Mouse (Mus musculus) erythroblast, adult 5-6 weeks (primary cell): ENCODE measurements around the gene Tmprss11e. TPM values are rescaled to one million over a fixed set of nuclear protein-coding genes. Genes with fewer than 3 reads are reported as not detected.

ENCODE experiments used
- ATAC-seq: replicated peaks from 2 replicates; pipeline ENCODE4 v1.8.0; 2016; ENCODE audit warnings: moderate number of reproducible peaks, mild to moderate bottlenecking, moderate TSS enrichment, inconsistent platforms; ENCODE audit not compliant: poor library complexity, low FRiP score, severe bottlenecking
- total RNA-seq, 2 experiments: library from RNA; stranded (forward) in 1 of 2; stranded (reverse) in 1 of 2; fragments of 150-400 nt in 1 of 2; fragments of 200-764, 138-1000 nt in 1 of 2; gene quantifications; 2 replicates each; pipeline versions ENCODE4 v1.2.3 to v1.2.4; 2015 to 2017; ENCODE audit warnings: low replicate concordance in 2 of 2

The Tmprss11e gene
- not detected in 2 replicates for total RNA-seq (2015; ENCODE audit: low replicate concordance)
- not detected in 2 replicates for total RNA-seq (2017; ENCODE audit: low replicate concordance)

DNA sequence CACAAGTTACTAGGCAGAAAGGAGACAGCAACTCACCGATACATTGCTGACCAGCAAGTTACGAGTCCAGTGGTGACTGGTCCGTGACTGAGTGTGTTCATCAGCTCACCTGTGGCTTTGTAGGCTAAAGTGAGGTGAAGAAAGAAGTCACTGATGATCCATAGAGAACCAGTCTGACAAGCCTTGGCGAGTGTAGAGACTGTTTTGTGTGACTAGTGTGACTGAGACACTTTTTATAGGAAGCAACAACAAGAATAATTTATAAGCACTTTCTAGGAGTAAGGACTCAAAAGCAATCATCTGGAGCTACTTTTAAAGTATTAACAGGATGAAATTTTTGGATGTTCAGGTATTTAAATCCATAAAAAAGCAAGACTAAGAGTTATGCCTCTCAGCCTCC lies at the start of gene Tmprss11e:
Gene Tmprss11e, minus strand, starts transcription at position 101 of the 400 bp plus-strand sequence.
- ATAC-seq = no peak

DNA sequence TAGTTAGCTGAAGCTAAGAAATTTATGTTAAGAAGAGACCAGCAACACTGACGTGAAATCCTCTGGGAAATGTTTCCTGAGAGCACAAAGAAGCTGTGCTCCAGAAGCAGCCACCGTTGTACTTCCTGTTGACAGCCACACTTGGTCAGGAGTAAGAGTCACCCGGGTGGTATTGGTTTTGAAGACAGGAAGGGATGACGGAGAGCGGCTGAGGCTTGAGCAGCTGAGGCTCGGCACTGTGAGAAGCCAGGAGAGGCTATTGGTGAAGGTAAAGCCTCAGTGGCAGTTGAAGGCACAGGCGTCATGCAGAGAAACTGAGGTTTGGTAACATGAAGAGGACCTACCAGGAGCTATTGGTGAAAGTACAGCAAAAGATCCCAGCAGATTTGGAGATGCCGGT lies 47.2 kb upstream of the Tmprss11e start:
- no peak for ATAC-seq

DNA sequence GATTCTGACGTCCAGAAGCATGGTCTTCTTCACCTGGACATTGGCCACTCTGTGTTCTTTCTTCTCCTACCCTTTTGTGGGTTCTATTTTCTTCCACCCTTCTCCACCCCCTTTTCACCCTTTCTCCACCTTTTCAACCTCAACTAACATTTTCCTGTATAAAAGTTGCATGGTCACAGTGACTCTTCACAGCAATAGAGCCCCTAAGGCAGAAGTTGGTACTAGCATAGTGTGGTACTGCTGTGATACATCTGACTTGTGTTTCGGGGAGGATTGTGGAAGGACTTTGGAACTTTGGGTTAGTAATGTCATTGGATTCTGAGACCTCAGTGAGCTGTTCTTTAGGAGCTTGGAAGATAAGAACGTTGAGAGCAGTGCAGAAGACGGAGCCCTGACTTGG lies 46.6 kb upstream of the Tmprss11e start:
- no peak for ATAC-seq

DNA sequence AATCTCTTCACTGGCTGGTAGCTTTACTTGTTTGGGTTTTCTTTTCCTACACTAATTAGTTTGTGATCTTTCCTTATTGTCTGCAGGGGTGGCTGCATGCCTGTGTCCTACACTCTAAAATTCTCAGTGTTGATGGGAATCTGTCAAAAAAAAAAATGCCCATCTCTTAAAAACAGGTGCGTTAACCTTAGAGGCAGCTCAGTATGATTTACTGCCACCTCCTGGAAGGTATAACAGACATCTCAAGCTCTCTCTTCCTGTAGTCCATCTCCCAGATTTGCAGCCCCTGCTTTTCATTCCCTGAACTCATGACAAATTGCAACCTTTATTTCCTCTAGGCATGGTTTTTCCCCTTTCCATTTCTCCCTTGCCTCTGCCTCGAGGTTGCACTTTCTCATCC lies 44.3 kb upstream of the Tmprss11e start:
- no peak for ATAC-seq

DNA sequence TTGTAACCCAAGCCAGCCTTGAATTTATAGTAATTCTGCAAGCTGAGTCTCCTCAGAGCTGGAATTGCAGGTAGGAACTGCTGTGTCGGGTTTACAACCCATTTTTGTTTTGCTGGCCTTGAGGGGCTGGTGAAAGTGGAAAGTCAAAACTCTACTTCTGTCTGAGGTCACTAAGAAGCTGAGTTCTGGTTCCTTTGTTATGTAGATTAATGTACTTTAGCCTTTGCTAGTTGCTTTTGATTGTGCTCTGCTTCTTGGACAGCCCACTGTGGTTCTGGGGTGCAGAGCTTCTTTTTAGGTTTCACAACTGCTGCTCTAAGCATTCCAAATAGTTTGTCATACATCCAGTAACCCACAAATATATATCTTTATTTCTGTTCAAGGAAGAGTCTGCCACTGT lies 41.2 kb upstream of the Tmprss11e start:
- ATAC-seq = no peak

DNA sequence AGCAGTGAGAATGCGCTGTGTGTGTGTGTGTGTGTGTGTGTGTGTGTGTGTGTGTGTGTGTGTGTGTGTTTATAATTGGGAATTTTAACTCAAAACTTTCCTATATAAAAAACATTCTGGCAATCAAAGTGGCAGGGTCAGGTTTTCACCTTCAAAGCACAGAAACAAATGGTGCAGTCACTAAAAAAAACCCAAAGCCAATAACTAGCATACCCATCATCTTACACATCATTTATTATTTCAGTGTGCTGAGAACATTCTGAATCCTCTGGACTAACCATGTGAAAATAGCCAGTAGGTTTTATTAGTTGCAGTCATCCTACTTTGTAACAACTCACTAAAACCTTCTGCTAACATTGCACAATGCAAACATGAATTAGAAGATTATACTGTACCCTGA lies 38.6 kb upstream of the Tmprss11e start:
- ATAC-seq = no peak

DNA sequence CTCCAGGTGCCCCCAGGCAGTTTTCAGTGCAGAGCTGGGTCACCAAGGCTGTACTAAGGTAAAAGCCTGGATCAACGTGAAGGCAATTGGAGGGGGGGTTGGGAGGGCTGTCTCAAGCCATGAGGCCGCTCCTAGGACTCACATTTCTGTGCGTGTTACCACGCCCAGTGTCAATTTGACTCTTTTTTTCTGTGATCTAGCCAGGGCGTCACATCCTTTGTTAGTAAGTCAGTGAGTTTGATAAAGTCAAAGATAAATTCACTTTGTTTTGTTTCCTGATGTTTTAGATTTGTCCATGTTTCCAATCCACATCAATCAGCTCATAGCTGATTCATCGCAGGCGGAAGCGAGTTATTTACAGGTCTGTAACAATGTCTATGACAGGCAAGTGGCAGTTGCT lies 37.4 kb upstream of the Tmprss11e start:
- ATAC-seq = no peak

DNA sequence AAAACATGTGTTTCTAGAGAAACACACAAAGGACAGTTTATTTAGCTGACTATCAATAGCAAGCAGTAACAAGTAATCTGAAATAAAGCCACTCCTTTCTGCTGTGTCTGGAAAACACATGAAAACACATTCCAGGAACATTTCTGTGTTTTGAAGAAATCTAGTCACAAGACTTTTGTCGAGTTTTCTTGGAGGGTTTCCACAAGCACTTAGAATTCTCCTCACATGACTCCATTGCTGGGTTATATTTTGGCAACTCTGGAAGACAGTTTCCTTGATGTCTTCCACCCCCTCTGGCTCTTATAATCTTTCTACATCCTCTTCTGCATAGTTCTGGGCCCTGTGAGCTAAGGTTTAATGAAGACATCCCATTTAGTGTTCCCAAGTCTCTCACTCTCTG lies 32.9 kb upstream of the Tmprss11e start:
- no peak for ATAC-seq

DNA sequence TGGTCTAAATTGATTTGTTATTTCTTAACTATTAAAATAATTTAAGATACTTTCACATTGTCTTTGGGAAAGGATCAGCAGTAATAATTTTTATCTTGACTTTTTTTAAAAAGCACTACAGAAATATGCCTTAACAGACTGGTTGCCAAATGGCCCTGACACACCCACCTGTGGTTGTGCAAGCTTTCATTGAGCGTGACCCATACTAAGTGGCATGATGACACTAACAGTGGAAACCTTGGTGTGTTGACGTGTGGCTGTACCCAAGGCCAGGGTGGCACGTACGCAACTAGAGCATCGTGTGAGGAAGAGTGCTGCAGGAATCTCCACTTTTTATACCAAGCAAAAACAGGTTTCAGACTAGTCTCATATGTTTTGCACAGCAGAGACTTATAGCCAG lies 31.3 kb upstream of the Tmprss11e start:
- no peak for ATAC-seq

DNA sequence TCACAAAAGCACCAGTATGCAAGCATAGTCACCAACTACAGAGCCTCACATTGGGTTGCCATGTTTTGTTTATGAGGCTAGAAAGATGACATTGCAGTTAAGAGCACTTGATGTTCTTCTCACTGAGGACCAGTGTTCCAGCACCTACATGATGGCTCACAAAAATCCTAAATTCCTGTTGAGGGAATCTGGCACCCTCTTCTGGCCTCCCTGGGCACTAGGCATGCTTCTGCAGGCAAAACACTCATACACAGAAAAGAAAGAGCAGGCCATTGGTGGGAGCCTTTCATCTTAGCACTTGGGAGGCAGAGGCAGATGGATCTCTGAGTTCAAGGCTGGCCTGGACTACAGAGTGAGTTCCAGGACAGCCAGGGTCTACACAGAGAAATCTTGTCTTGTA lies 25.4 kb upstream of the Tmprss11e start:
- ATAC-seq = no peak

DNA sequence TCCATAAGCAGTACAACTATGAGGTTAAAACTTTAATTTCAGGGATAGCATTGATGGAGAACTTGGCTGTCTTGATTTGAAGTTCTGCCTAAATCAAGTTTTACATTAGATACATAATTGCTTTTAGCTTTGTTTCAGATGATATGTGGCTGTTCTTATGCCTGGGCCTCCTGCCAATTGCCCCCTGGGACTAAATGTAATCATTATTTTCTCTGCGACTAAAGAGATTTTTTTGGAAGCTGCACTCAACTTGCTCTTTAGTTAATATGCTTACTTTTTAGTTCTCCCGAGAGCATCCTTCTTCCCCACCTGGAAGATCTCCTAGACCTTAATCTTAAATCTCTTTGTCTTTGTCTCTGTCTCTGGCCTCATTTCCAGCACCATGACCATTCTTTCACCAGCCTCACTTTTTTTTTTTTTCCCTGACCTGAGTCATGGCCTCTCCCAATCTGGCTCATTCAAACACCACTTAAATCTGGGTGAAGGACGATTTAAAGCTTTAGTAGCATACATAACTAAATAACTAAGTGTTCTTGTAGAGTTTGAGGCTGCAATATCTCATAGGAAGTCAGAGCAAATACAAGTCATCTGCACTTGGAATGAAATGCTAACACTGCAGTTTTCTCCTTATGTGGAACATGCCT lies 23.5 kb upstream of the Tmprss11e start:
- no peak for ATAC-seq

DNA sequence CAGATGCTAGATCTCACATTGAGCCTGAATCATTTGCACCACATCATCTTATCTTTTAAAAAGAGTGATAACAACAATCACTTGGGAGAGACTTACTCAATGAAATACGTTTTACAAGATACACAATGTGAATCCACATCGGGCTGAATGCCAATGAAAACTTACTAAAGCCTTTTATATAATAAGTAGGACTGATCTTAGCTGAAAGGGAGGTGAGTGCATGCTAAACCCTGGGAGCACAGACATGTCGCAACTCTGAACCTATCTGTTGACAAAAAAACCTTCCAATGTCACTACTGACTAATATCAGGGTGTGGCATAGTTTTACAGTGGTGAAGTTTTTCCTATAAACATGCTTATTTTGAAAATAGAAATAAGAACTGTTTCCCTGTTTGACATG lies 2.8 kb downstream of the Tmprss11e start:
- no peak for ATAC-seq

DNA sequence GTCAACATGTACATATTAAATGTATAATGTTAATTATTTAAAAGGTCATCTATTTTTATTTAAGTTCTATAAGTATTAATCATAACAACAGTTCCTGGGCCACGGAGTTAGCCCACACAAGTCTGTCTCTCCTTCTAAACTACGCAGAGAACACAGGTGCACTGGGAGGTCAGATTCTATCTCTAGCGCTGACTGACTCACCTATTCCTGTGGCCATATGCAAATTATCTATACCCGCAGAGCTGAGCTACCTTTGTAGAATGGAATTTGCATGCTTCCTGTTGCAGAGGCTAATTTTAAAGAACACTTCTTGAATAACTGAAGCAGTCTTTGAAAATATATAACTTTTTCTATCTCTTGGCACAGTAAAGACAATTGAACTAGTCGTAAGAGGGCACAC lies 4.5 kb downstream of the Tmprss11e start:
- ATAC-seq = no peak

DNA sequence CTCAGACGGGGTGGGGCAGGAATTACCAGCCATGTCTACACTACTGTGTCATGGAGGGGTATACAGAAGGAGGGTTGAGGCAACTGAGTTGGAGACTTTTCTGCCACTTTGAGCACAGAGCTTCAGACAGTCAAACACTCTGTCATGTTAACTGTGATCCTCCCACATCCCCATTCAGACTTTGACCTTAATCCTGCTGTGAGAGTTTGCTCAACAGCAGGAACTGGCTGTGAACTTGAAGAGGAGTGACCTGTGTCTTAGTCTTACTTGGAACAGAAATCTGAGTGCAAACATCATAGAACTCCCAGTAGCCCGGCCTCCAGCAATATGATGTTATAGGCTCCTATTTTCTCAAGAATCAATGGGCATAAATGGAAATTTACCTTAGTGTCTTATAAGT lies 9.8 kb downstream of the Tmprss11e start:
- ATAC-seq = no peak

DNA sequence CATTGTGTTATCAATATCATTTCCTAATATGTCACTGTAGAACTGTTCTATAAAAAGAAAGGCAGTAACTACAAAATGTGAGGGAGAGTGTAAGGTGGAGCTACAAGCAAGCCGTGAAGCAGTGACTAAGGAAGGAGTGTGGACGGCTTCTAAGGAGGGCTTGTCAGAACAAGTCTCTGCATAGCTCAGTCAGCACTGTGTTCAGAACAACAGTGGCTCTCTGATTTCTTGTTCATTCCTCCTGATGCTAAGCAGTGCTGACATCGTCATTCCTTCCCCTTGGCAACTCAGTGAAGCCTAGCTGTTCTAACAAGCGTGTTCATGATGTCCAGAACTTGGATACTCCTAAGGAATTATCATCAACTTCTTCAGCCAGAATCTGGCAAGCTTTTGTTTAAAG lies 15.0 kb downstream of the Tmprss11e start:
- ATAC-seq = no peak

DNA sequence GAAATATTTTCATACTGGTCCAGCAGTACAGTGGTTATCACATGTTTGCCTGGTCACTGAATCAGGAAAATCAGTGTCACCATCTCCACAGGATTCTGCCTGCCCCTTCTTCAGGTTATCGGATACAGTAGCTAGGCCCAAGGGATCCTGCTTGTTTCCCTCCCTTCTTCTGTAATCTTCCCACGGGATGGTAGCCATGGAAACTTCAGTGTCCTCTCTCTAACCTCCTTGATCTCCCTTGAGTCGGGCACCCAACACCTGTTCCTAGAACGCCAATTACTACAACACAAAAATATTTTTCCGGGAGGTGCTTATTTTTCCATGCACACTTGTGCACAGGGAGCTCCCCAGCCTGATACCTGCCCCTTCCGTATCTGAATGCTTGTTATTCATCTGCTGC lies 17.0 kb downstream of the Tmprss11e start:
- no peak for ATAC-seq

DNA sequence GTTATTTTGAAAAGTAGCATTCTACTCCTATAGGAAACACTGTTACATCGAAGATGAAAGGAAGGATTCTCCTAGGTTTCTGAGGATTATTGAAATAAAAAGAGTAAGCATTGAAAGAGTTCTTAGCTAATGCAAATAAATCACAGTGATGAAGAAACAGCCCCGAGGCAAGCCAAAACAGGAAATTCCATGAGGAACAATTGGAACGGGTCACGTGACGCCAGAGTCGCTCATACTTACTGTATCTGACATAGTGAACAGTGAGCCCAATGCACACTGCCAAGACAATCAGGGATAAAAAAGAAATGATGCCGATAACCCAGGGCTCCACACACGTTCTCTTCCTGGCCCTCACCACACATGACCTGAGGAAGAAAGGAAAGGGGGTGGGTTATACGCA lies 18.6 kb downstream of the Tmprss11e start:
- no peak for ATAC-seq

DNA sequence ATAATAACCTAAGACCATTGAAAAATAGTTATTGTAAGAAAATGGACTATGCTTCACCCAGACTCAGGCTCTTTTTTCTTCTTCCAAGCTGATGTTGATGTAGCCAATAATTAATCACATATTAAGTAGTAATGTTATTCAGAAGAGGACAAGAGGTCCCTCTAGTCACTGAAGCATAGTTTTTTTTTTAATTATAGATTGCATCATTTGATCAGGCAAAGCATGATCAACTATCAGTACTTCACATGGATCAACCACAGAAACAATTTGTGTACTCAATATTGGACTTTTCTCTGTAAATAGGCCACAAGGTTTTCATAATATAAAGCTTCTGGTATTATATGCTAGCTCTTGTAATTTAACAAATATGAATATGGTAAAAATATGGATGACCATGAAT lies 20.6 kb downstream of the Tmprss11e start:
- no peak for ATAC-seq

DNA sequence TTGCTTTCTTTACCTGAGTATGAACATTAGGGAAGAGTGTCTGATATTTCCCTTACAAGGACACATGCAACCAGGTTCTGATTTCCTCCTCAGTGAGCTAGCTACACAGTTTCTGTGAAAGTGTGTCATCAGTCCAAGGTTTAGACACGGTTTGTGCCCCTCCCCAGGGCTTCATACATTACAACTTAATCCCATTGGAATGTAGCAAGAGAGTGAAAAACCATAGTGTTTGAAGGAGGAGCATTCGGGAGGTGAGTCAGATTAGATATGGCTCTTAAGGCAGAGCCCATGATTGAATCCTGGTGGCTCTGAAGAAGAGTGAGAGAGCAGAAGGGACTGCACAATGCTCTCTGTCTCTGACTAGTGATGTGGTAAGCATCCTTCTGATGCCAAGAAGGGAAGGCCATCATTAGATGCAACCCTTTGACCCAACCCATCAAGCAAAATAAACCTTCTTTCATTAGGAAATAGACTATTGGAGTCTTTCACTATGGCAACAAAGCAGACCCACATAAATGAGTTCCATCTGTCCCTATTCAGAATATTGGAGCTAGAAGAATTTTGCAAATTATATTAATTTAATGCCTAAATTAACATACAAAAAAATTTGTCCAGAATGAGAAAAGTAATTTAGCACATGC lies 22.7 kb downstream of the Tmprss11e start:
- no peak for ATAC-seq

DNA sequence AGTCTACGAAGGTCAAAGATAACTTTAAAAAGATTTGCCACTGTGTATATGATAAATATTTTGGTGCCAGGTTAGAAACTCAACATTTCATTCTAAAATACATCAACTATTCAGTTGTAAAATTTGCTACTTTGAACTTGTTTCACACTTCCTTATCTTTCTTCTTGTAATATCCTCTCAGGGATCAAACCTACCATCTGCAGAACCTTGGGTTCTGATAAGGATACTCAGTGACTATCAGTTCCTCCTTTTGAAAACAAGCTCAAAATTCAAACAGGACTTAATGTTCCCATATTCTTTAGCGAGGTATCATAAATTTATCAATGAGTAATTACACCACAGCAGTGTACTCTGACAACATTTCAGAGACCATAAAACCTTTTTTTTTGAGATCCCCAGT lies 30.6 kb downstream of the Tmprss11e start:
- ATAC-seq = no peak

DNA sequence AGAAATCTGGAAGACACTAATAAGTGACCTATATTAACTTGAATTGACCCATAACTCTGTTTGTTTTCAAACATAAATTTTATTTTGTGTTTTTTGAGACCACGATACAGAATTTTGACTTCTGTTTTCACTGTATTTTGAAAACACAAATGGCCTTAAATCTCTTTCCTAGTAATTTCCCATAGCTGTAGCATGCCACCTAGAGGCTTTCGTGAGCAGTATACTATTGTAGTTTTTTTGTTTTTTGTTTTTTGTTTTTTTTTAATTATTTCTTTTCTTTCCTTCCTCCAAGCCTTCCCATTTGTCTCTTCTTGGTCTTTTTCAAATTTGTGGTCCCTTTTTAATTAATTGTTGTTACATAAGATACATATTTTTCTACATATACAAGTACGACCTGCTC lies 40.7 kb downstream of the Tmprss11e start:
- ATAC-seq = no peak

DNA sequence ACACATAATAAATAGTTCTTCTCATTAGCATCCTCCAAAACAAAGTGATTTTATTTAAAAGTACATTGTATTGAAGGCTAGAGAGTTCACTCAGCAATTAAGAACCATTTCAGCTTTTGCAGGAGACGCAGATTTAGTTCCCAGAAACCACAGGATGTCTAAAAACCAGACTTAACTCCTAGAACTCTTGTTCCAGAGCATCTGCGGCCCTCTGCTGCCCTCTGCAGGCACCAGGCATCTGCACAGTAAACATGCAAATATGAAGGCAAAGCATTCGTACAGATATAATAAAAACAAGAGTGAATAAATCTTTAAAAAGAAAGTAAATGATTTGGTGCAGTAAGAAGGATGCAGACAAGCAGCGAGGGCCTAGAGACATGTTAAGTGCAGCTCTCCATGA lies 60.9 kb downstream of the Tmprss11e start:
- ATAC-seq = no peak
